Mouse (Mus musculus) MEL (cell line): ENCODE measurements at regions not wholly inside any gene's neighbourhood (a gene's known extent, or its start where the extent isn't known, plus 50 kb on each side); places are given as distances from the start of the nearest gene placed in this dataset.

Experiments used
- DNase-seq: peaks from one replicate; pipeline ENCODE4 v3.0.0; 2011; ENCODE audit warnings: low read depth, low spot score
- H3K27ac ChIP-seq: 2 replicates; pipeline ENCODE4 v1.5.1; 2012; ENCODE audit warnings: low read depth, mild to moderate bottlenecking, control low read depth, low read length, moderate library complexity; ENCODE audit not compliant: control insufficient read depth
- H3K27me3 ChIP-seq, 2 experiments: fragments of 150-350 bp in 1 of 2; sonication (generic) in 1 of 2; 2 replicates each; pipeline ENCODE4 v1.6.1; 2012; ENCODE audit warnings: low read length in 2 of 2, mild to moderate bottlenecking in 2 of 2, improper control_type of control experiment in 1 of 2, moderate library complexity in 1 of 2; ENCODE audit not compliant: insufficient read depth in 2 of 2, control insufficient read depth in 1 of 2
- H3K36me3 ChIP-seq, 2 experiments: 2 replicates each; pipeline ENCODE4 v1.6.1; 2012 to 2014; ENCODE audit warnings: low read length in 2 of 2, improper control_type of control experiment in 1 of 2, inconsistent platforms in 1 of 2, mild to moderate bottlenecking in 1 of 2; ENCODE audit not compliant: insufficient read depth in 2 of 2, control insufficient read depth in 1 of 2
- H3K4me1 ChIP-seq, 2 experiments: fragments of 150-350 bp in 1 of 2; sonication (generic) in 1 of 2; 2 replicates each; pipeline ENCODE4 v1.6.1; 2012; ENCODE audit warnings: low read length in 2 of 2, improper control_type of control experiment in 1 of 2, mild to moderate bottlenecking in 1 of 2; ENCODE audit not compliant: insufficient read depth in 2 of 2, control insufficient read depth in 1 of 2
- H3K4me3 ChIP-seq, 2 experiments: fragments of 150-350 bp in 1 of 2; sonication (generic) in 1 of 2; 2 replicates each; pipeline ENCODE4 v1.5.1; 2012; ENCODE audit warnings: low read depth in 2 of 2, low read length in 2 of 2, mild to moderate bottlenecking in 2 of 2, moderate library complexity in 2 of 2, control low read depth in 1 of 2, improper control_type of control experiment in 1 of 2; ENCODE audit not compliant: control insufficient read depth in 1 of 2, insufficient read depth in 1 of 2
- H3K79me2 ChIP-seq: 2 replicates; pipeline ENCODE4 v1.6.1; 2012; ENCODE audit warnings: mild to moderate bottlenecking, low read length, moderate library complexity; ENCODE audit not compliant: control insufficient read depth, poor library complexity, insufficient read depth
- H3K9ac ChIP-seq: 2 replicates; pipeline ENCODE4 v1.6.1; 2012; ENCODE audit warnings: low read depth, mild to moderate bottlenecking, control low read depth, low read length, moderate library complexity; ENCODE audit not compliant: control insufficient read depth, poor library complexity, severe bottlenecking
- H3K9me3 ChIP-seq: fragments of 150-350 bp; sonication (generic); replicated peaks from 2 replicates; pipeline ENCODE4 v1.6.1; 2012; ENCODE audit warnings: mild to moderate bottlenecking, low read length, improper control_type of control experiment, moderate library complexity; ENCODE audit not compliant: insufficient read depth
- BHLHE40 ChIP-seq: IDR thresholded peaks from 2 replicates; pipeline ENCODE4 v1.6.1; 2012; ENCODE audit warnings: low read depth, mild to moderate bottlenecking, inconsistent platforms, low read length, improper control_type of control experiment, borderline replicate concordance
- CHD1 ChIP-seq: IDR thresholded peaks from 2 replicates; pipeline ENCODE4 v1.6.1; 2012; ENCODE audit warnings: low read depth, mild to moderate bottlenecking, inconsistent platforms, low read length, improper control_type of control experiment
- E2F4 ChIP-seq: IDR thresholded peaks from 2 replicates; pipeline ENCODE4 v1.6.1; 2011; ENCODE audit warnings: low read depth, low read length, improper control_type of control experiment, borderline replicate concordance
- ELF1 ChIP-seq: IDR thresholded peaks from 2 replicates; pipeline ENCODE4 v1.6.1; 2014; ENCODE audit warnings: low read depth, mild to moderate bottlenecking, inconsistent platforms, low read length, improper control_type of control experiment, moderate library complexity
- ETS1 ChIP-seq: IDR thresholded peaks from 2 replicates; pipeline ENCODE4 v1.6.1; 2012; ENCODE audit warnings: low read depth, mild to moderate bottlenecking, inconsistent platforms, low read length, improper control_type of control experiment, moderate library complexity
- GABPA ChIP-seq: IDR thresholded peaks from 2 replicates; pipeline ENCODE4 v1.6.1; 2012; ENCODE audit warnings: low read depth, mild to moderate bottlenecking, inconsistent platforms, low read length, improper control_type of control experiment, moderate library complexity
- JUND ChIP-seq: IDR thresholded peaks from 2 replicates; pipeline ENCODE4 v1.6.1; 2011; ENCODE audit warnings: low read depth, mild to moderate bottlenecking, improper control_type of control experiment, low read length
- KAT2A ChIP-seq: conservative IDR thresholded peaks from 2 replicates; pipeline ENCODE4 v1.6.1; 2012; ENCODE audit warnings: low read depth, low read length, improper control_type of control experiment, inconsistent platforms
- MEF2A ChIP-seq: IDR thresholded peaks from 2 replicates; pipeline ENCODE4 v1.6.1; 2014; ENCODE audit warnings: low read depth, mild to moderate bottlenecking, inconsistent platforms, low read length, improper control_type of control experiment; ENCODE audit not compliant: poor library complexity, insufficient replicate concordance, severe bottlenecking; ENCODE audit errors: extremely low read depth
- MXI1 ChIP-seq: IDR thresholded peaks from 2 replicates; pipeline ENCODE4 v1.6.1; 2011; ENCODE audit warnings: mild to moderate bottlenecking, low read depth, low read length, improper control_type of control experiment
- MYB ChIP-seq: IDR thresholded peaks from 2 replicates; pipeline ENCODE4 v1.6.1; 2011; ENCODE audit warnings: mild to moderate bottlenecking, low read depth, low read length, improper control_type of control experiment
- NELFE ChIP-seq: IDR thresholded peaks from 2 replicates; pipeline ENCODE4 v1.6.1; 2011; ENCODE audit warnings: low read depth, low read length, improper control_type of control experiment
- POLR2A ChIP-seq, 2 experiments: IDR thresholded peaks; 2 replicates each; pipeline ENCODE4 v1.6.1; 2011 to 2012; ENCODE audit warnings: low read length in 2 of 2, mild to moderate bottlenecking in 2 of 2, control low read depth in 1 of 2, improper control_type of control experiment in 1 of 2, low read depth in 1 of 2, moderate library complexity in 1 of 2; ENCODE audit not compliant: control insufficient read depth in 1 of 2, insufficient read depth in 1 of 2, poor library complexity in 1 of 2
- POLR2AphosphoS5 ChIP-seq: IDR thresholded peaks from 2 replicates; pipeline ENCODE4 v1.6.1; 2012; ENCODE audit warnings: low read depth, borderline replicate concordance, mild to moderate bottlenecking, inconsistent platforms, low read length, moderate library complexity, mixed read lengths
- RAD21 ChIP-seq: IDR thresholded peaks from 2 replicates; pipeline ENCODE4 v1.6.1; 2011; ENCODE audit warnings: mild to moderate bottlenecking, low read depth, low read length, improper control_type of control experiment
- SIN3A ChIP-seq: IDR thresholded peaks from 2 replicates; pipeline ENCODE4 v1.6.1; 2012; ENCODE audit warnings: low read length, improper control_type of control experiment, inconsistent platforms
- USF1 ChIP-seq: IDR thresholded peaks from 2 replicates; pipeline ENCODE4 v1.6.1; 2014; ENCODE audit warnings: low read depth, mild to moderate bottlenecking, inconsistent platforms, low read length, improper control_type of control experiment, moderate library complexity
- USF2 ChIP-seq, 2 experiments: IDR thresholded peaks; 2 replicates each; pipeline ENCODE4 v1.6.1; 2011 to 2012; ENCODE audit warnings: improper control_type of control experiment in 2 of 2, low read length in 2 of 2, borderline replicate concordance in 1 of 2, inconsistent platforms in 1 of 2, low read depth in 1 of 2, mild to moderate bottlenecking in 1 of 2; ENCODE audit not compliant: insufficient read depth in 1 of 2
- ZC3H11A ChIP-seq: IDR thresholded peaks from 2 replicates; pipeline ENCODE4 v1.6.1; 2012; ENCODE audit warnings: low read depth, mild to moderate bottlenecking, inconsistent platforms, low read length, improper control_type of control experiment
- ZKSCAN1 ChIP-seq: IDR thresholded peaks from 2 replicates; pipeline ENCODE4 v1.6.1; 2012; ENCODE audit warnings: low read depth, mild to moderate bottlenecking, inconsistent platforms, low read length, improper control_type of control experiment, moderate library complexity
- ZNF384 ChIP-seq: IDR thresholded peaks from 2 replicates; pipeline ENCODE4 v1.6.1; 2012; ENCODE audit warnings: low read depth, mild to moderate bottlenecking, inconsistent platforms, low read length, improper control_type of control experiment

GRCm38 (mm10) chr4:131413380-131413779 lies 424.7 kb downstream of the Ptpru start:
- H3K79me2 ChIP-seq, result no peaks in the 10 kb centered on the region
- H3K4me1 ChIP-seq, result no peaks in the 10 kb centered on the region
- DNase-seq, result no peak
- no peak overlapping the region for H3K9ac ChIP-seq
- H3K27me3 ChIP-seq, result no peaks in the 10 kb centered on the region
- no peaks in the 10 kb centered on the region for H3K36me3 ChIP-seq
- TF ChIP-seq E2F4, result no peak
- TF ChIP-seq SIN3A, result no peak
- no peak for TF ChIP-seq MEF2A
- no peak for TF ChIP-seq CHD1
- TF ChIP-seq BHLHE40, result no peak
- no peak for TF ChIP-seq ZC3H11A
- TF ChIP-seq POLR2A (IDR thresholded peaks at IDR 0.05; ENCODE audit: control insufficient read depth in 1 of 2, insufficient read depth in 1 of 2, low read depth in 1 of 2, low read length in 2 of 2, poor library complexity in 1 of 2), result no peak
- no peak for TF ChIP-seq NELFE
- no peak for TF ChIP-seq RAD21
- no peak for TF ChIP-seq ETS1
- no peaks in the 10 kb centered on the region for H3K9me3 ChIP-seq
- no peak overlapping the region for H3K4me3 ChIP-seq
- H3K27ac ChIP-seq, result no peak overlapping the region

- H3K4me1 ChIP-seq, result no peaks in the 10 kb centered on the region
- TF ChIP-seq ZKSCAN1, result no peak
- TF ChIP-seq JUND, result no peak
- no peak for TF ChIP-seq ZNF384
- no peak for TF ChIP-seq GABPA
- no peak for TF ChIP-seq MXI1
- no peak for TF ChIP-seq KAT2A
- no peak for TF ChIP-seq POLR2AphosphoS5
- TF ChIP-seq BHLHE40, result no peak
- TF ChIP-seq ELF1, result no peak
- no peak for TF ChIP-seq USF1
- TF ChIP-seq MYB, result no peak
- no peak for TF ChIP-seq RAD21
- TF ChIP-seq USF2 (IDR thresholded peaks at IDR 0.05; ENCODE audit: borderline replicate concordance in 1 of 2, insufficient read depth in 1 of 2, low read depth in 1 of 2, low read length in 2 of 2), result no peak
- no peak for TF ChIP-seq NELFE
- TF ChIP-seq, all 39 proteins: peak for 0
- Histone ChIP-seq H3K27ac (no peak overlapping the region), H3K4me3 (no peak overlapping the region), H3K36me3 (no peaks in the 10 kb centered on the region), H3K27me3 (no peaks in the 10 kb centered on the region), H3K9ac (no peak overlapping the region), H3K9me3 (no peaks in the 10 kb centered on the region), H3K79me2 (no peaks in the 10 kb centered on the region)
- DNase-seq, result no peak
These were observed 422.6 kb downstream of the Ptpru start for GRCm38 (mm10) chr4:131415453-131415852.
